Mouse (Mus musculus) liver, embryonic 14 days (tissue): ENCODE measurements around the gene Gm5771. TPM values are rescaled to one million over a fixed set of nuclear protein-coding genes. Genes with fewer than 3 reads are reported as not detected.

Experiments used
- polyA plus RNA-seq: library from polyadenylated mRNA; depleted of rRNA; stranded (reverse); fragments of >200 nt; gene quantifications from 2 replicates; pipeline ENCODE4 v1.2.3, GENCODE M21; 2012; rRNA removed

The Gm5771 gene
- polyA plus RNA-seq = not detected in 2 replicates

GRCm38 (mm10) chr6:41392056-41392455, at the start of gene Gm5771:
Gene Gm5771 (plus strand): TSS chr6:41392356.

DNA sequence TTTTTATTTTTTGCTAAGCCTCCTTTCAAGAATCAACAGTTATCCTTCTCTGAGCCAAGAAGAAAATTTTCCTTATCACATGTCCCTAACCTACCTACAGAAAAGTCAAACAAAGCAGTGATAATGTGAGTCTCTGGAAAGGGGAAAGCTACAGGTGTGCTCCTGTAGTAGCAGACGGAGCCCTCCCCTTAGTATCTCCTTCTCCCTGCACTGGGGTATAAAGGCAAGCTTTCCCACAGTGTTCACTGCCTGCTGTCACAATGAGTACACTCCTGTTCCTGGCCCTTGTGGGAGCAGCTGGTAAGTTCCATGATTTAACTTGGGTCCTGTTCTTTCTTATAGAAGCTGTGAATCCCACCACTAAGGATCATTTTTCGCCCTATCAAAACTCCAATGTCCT, 38.2 kb upstream of the Gm5771 start, which contains the start of gene Try10:
Gene Try10 (plus strand): TSS at position 174 of the 400 bp plus-strand sequence.

DNA sequence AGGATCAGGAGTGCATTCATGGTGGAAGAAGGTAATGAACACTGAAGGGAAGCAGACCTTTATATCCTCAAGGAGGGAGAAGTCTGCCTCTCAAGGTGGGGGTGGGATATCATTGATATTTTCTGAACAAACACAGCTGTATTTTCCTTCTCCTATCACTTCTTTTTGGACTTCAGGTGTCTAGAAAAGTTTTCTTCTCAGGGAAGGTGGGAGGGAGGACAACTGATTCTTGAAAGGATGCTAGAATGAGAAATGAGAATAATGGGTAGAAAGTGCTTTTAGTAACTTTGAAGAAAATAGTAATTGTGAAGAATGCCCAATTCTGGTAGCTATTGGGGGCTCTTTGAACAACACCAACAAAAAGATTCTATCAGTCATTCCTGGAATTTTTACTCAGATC, 14.6 kb upstream of the Gm5771 start, which contains the start of gene Prss3:
Gene Prss3 (minus strand): TSS at position 101 of the 400 bp plus-strand sequence.

GRCm38 (mm10) chr6:41446045-41446444, 53.9 kb downstream of the Gm5771 start, which contains the start of gene Gm10334:
Gene Gm10334 (minus strand): TSS chr6:41446145.

Other genes starting within 250 kb of the Gm5771 start
- gene Try4, start 90.1 kb upstream of the Gm5771 start, polyA plus RNA-seq = not detected in 2 replicates
- gene Try5, start 75.5 kb upstream of the Gm5771 start, polyA plus RNA-seq = not detected in 2 replicates
- gene Try10, start 38.3 kb upstream of the Gm5771 start, polyA plus RNA-seq = not detected in 2 replicates
- gene Prss3, start 14.7 kb upstream of the Gm5771 start, polyA plus RNA-seq = not detected in 2 replicates
- gene Gm10334, start 53.8 kb downstream of the Gm5771 start, polyA plus RNA-seq = not detected in 2 replicates
- gene Prss1, start 66.6 kb downstream of the Gm5771 start, polyA plus RNA-seq = not detected in 2 replicates
- 0.07 TPM in 1 of 2 replicates, not detected in the other for gene Prss2, start 129.4 kb downstream of the Gm5771 start, polyA plus RNA-seq
- 0.67 and 0.76 TPM in 2 replicates for gene Ephb6, start 213.1 kb downstream of the Gm5771 start, polyA plus RNA-seq
- gene Trpv6, start 244.0 kb downstream of the Gm5771 start, polyA plus RNA-seq = 0.01 and 0.07 TPM in 2 replicates